In genomic region chr10:119045059-119045458, GRCm38 (mm10) we compare ENCODE assay signal across 19 mouse cellular contexts.
"Had no signal": no experiment of that assay in that cellular context is flagged by ENCODE, and none has a peak within 500 bp of the region (broad histone marks: within the 10 kb centered on the region; RNA-seq: fewer than 3 reads in every experiment).

No protein-coding gene starts in this region.

- H3K36me3 ChIP-seq: midbrain, embryonic 10.5 days; midbrain, embryonic 12.5 days; neural tube, embryonic 13.5 days; neural tube, embryonic 15.5 days had no signal

- H3K4me3 ChIP-seq: midbrain, embryonic 10.5 days; midbrain, embryonic 12.5 days; myocyte; neural tube, embryonic 13.5 days; neural tube, embryonic 15.5 days had no signal

- ATAC-seq: midbrain, embryonic 16.5 days had no signal

- H3K27me3 ChIP-seq: midbrain, embryonic 12.5 days; neural tube, embryonic 13.5 days; neural tube, embryonic 15.5 days had no signal

- H3K9ac ChIP-seq: lung, embryonic 14.5 days; midbrain, embryonic 12.5 days; neural tube, embryonic 13.5 days; neural tube, embryonic 15.5 days had no signal

- H3K4me1 ChIP-seq: neural tube, embryonic 15.5 days had no signal

- H3K4me2 ChIP-seq: lung, embryonic 14.5 days; midbrain, embryonic 12.5 days; neural tube, embryonic 13.5 days; neural tube, embryonic 15.5 days had no signal

- DNase-seq: lung, adult 18-20 months; lung, embryonic 14.5 days; lung, postnatal 10 days; lung, postnatal 4 days; midbrain, embryonic 14.5 days; retina, postnatal 1 day; right cerebral cortex, adult 18-20 months; right cerebral cortex, postnatal 25 days; right cerebral cortex, postnatal 4 days; spleen, adult 18-20 months; thymus, adult 18-20 months; thymus, postnatal 14 days; thymus, postnatal 36 days had no signal

- H3K27ac ChIP-seq: midbrain, embryonic 10.5 days; midbrain, embryonic 12.5 days; neural tube, embryonic 13.5 days; neural tube, embryonic 15.5 days had no signal

- H3K9me3 ChIP-seq: midbrain, embryonic 10.5 days; midbrain, embryonic 12.5 days; neural tube, embryonic 13.5 days; neural tube, embryonic 15.5 days had no signal
